Mouse (Mus musculus) embryonic facial prominence, embryonic 14.5 days (tissue): ENCODE results near the gene Inpp4b. TPM values are rescaled to one million over a fixed set of nuclear protein-coding genes. Genes with fewer than 3 reads are reported as not detected.

Experiments
- ATAC-seq: fragments of 200-750 bp; cut with Nextera tagmentation; 2 replicates; pipeline ENCODE4 v1.8.0; 2017; ENCODE audit warnings: low read depth, moderate number of reproducible peaks, moderate TSS enrichment
- DNase-seq: peaks from one replicate; pipeline ENCODE4 v3.0.0-alpha.2; 2015; ENCODE audit warnings: low spot score
- H3K27ac ChIP-seq: fragments of 300-500 bp; sonication (generic); replicated peaks from 2 replicates; pipeline ENCODE4 v1.5.1; 2014; ENCODE audit warnings: low read depth, mild to moderate bottlenecking, low read length, moderate library complexity
- H3K27me3 ChIP-seq: fragments of 300-500 bp; sonication (generic); replicated peaks from 2 replicates; pipeline ENCODE4 v1.6.1; 2014; ENCODE audit warnings: low read length; ENCODE audit not compliant: control insufficient read depth, insufficient read depth
- H3K36me3 ChIP-seq: fragments of 300-500 bp; sonication (generic); 2 replicates; pipeline ENCODE4 v1.6.1; 2014; ENCODE audit warnings: low read length, mixed read lengths; ENCODE audit not compliant: control insufficient read depth, insufficient read depth
- H3K4me1 ChIP-seq: fragments of 300-500 bp; sonication (generic); 2 replicates; pipeline ENCODE4 v1.6.1; 2014; ENCODE audit warnings: antibody characterized with exemption, low read length; ENCODE audit not compliant: control insufficient read depth, insufficient read depth
- H3K4me2 ChIP-seq: fragments of 300-500 bp; sonication (generic); 2 replicates; pipeline ENCODE4 v1.6.1; 2014; ENCODE audit warnings: low read depth, mild to moderate bottlenecking, low read length, moderate library complexity, mixed read lengths
- H3K4me3 ChIP-seq: fragments of 300-500 bp; sonication (generic); 2 replicates; pipeline ENCODE4 v1.5.1; 2014; ENCODE audit warnings: low read depth, mild to moderate bottlenecking, low read length
- H3K9ac ChIP-seq: fragments of 300-500 bp; sonication (generic); 2 replicates; pipeline ENCODE4 v1.6.1; 2014; ENCODE audit warnings: low read depth, mild to moderate bottlenecking, low read length, moderate library complexity, mixed read lengths
- H3K9me3 ChIP-seq: fragments of 300-500 bp; sonication (generic); 2 replicates; pipeline ENCODE4 v1.6.1; 2016; ENCODE audit warnings: low read length; ENCODE audit not compliant: control insufficient read depth
- WGBS: fragments of 180-500 bp; shearing (Covaris S2); extraction: QIAGEN DNeasy Blood & Tissue Kit; methylation state at CpG from one replicate; pipeline ENCODE4 v1.1.7; 2014; 5-methylcytosine and 5-hydroxymethylcytosine counted together
- polyA plus RNA-seq: library from polyadenylated mRNA; unstranded; fragments of >200 nt; fragmentation: Nextera tagmentation; extraction: Ambion mirVana; gene quantifications from 2 replicates; pipeline ENCODE4 v1.2.1, GENCODE M21; 2014

Gene Inpp4b
- polyA plus RNA-seq, 1 experiment from 2014 or later, result 14.9 TPM

GRCm38 (mm10) chr8:81485626-81486025 lies 143.3 kb downstream of the Inpp4b start:
- no peaks in the 10 kb centered on the region for H3K27me3 ChIP-seq
- H3K4me2 ChIP-seq, result no peak overlapping the region
- no peak overlapping the region for H3K27ac ChIP-seq
- no peaks in the 10 kb centered on the region for H3K9me3 ChIP-seq
- H3K4me3 ChIP-seq, result no peak overlapping the region
- ATAC-seq, result no peak
- 83% methylated on average over 1 of the region's 1 CpGs for WGBS
- no peak overlapping the region for H3K9ac ChIP-seq
- H3K4me1 ChIP-seq, result no peaks in the 10 kb centered on the region
- DNase-seq, result no peak
- H3K36me3 ChIP-seq, result no peaks in the 10 kb centered on the region

GRCm38 (mm10) chr8:81489894-81490661 lies 147.7 kb downstream of the Inpp4b start:
- Histone ChIP-seq H3K36me3 (no peaks in the 10 kb centered on the region), H3K4me1 (no peaks in the 10 kb centered on the region), H3K9me3 (no peaks in the 10 kb centered on the region), H3K27ac (no peak overlapping the region), H3K27me3 (no peaks in the 10 kb centered on the region), H3K9ac (no peak overlapping the region), H3K4me3 (no peak overlapping the region), H3K4me2 (no peak overlapping the region)
- DNase-seq (no peak), ATAC-seq (no peak)
- WGBS, result 78% methylated on average over 2 of the region's 2 CpGs

- WGBS, result 58% methylated on average over 2 of the region's 2 CpGs
- no peak for ATAC-seq
Measured at GRCm38 (mm10) chr8:81491097-81491705, 148.8 kb downstream of the Inpp4b start.

GRCm38 (mm10) chr8:81491706-81492204 lies 149.4 kb downstream of the Inpp4b start:
- no peak overlapping the region for H3K9ac ChIP-seq
- no peaks in the 10 kb centered on the region for H3K36me3 ChIP-seq
- H3K4me1 ChIP-seq, result no peaks in the 10 kb centered on the region
- H3K4me3 ChIP-seq, result no peak overlapping the region
- H3K9me3 ChIP-seq, result no peaks in the 10 kb centered on the region
- H3K4me2 ChIP-seq, result no peak overlapping the region
- no peaks in the 10 kb centered on the region for H3K27me3 ChIP-seq
- DNase-seq (no peak), ATAC-seq (no peak)
- no peak overlapping the region for H3K27ac ChIP-seq
- WGBS, result 69% methylated on average over 3 of the region's 3 CpGs

More at GRCm38 (mm10) chr8:81491097-81491705, 148.8 kb downstream of the Inpp4b start:
- DNase-seq, result no peak
- H3K4me2 ChIP-seq, result no peak overlapping the region
- no peak overlapping the region for H3K27ac ChIP-seq
- H3K27me3 ChIP-seq, result no peaks in the 10 kb centered on the region
- no peaks in the 10 kb centered on the region for H3K36me3 ChIP-seq
- no peaks in the 10 kb centered on the region for H3K4me1 ChIP-seq
- H3K9me3 ChIP-seq, result no peaks in the 10 kb centered on the region
- H3K4me3 ChIP-seq, result no peak overlapping the region
- no peak overlapping the region for H3K9ac ChIP-seq

GRCm38 (mm10) chr8:81494823-81495222 lies 152.5 kb downstream of the Inpp4b start:
- Histone ChIP-seq H3K4me3 (no peak overlapping the region), H3K27me3 (no peaks in the 10 kb centered on the region), H3K9me3 (no peaks in the 10 kb centered on the region), H3K9ac (no peak overlapping the region), H3K36me3 (no peaks in the 10 kb centered on the region), H3K27ac (no peak overlapping the region), H3K4me2 (no peak overlapping the region), H3K4me1 (no peaks in the 10 kb centered on the region)
- WGBS, result 93% methylated on average over 2 of the region's 2 CpGs
- ATAC-seq, result no peak
- no peak for DNase-seq

GRCm38 (mm10) chr8:81497646-81498045 lies 155.3 kb downstream of the Inpp4b start:
- no peak overlapping the region for H3K27ac ChIP-seq
- no peaks in the 10 kb centered on the region for H3K9me3 ChIP-seq
- no peak for DNase-seq
- H3K36me3 ChIP-seq, result no peaks in the 10 kb centered on the region
- no peak overlapping the region for H3K4me2 ChIP-seq
- H3K9ac ChIP-seq, result no peak overlapping the region
- no peaks in the 10 kb centered on the region for H3K4me1 ChIP-seq
- no peak overlapping the region for H3K4me3 ChIP-seq
- no peaks in the 10 kb centered on the region for H3K27me3 ChIP-seq
- 71% methylated on average over 2 of the region's 2 CpGs for WGBS
- no peak for ATAC-seq

- 69% methylated on average over 2 of the region's 2 CpGs for WGBS
- Histone ChIP-seq H3K4me3 (no peak overlapping the region), H3K9me3 (no peaks in the 10 kb centered on the region), H3K4me1 (no peaks in the 10 kb centered on the region), H3K27ac (no peak overlapping the region), H3K27me3 (no peaks in the 10 kb centered on the region), H3K4me2 (no peak overlapping the region), H3K36me3 (no peaks in the 10 kb centered on the region), H3K9ac (no peak overlapping the region)
- ATAC-seq (no peak), DNase-seq (no peak)
Measured at GRCm38 (mm10) chr8:81502216-81502615, 159.9 kb downstream of the Inpp4b start.

- Histone ChIP-seq H3K4me3 (no peak overlapping the region), H3K4me2 (no peak overlapping the region), H3K9ac (no peak overlapping the region), H3K27me3 (no peaks in the 10 kb centered on the region), H3K27ac (no peak overlapping the region), H3K9me3 (no peaks in the 10 kb centered on the region), H3K36me3 (no peaks in the 10 kb centered on the region), H3K4me1 (no peaks in the 10 kb centered on the region)
- 80% methylated on average over 2 of the region's 2 CpGs for WGBS
- no peak for ATAC-seq
- DNase-seq, result no peak
Measured at GRCm38 (mm10) chr8:81502982-81503381, 160.6 kb downstream of the Inpp4b start.
